Mouse (Mus musculus) forebrain, embryonic 11.5 days (tissue): ENCODE results near the gene Ypel4. TPM values are rescaled to one million over a fixed set of nuclear protein-coding genes. Genes with fewer than 3 reads are reported as not detected.

ENCODE experiments used
- ATAC-seq: fragments of 200-750 bp; cut with Nextera tagmentation; replicated peaks from 2 replicates; pipeline ENCODE4 v1.8.0; 2017; ENCODE audit warnings: moderate TSS enrichment; ENCODE audit not compliant: low FRiP score
- DNase-seq: peaks from one replicate; pipeline ENCODE4 v3.0.0-alpha.2; 2017; ENCODE audit warnings: low spot score
- H3K27ac ChIP-seq: fragments of 300-500 bp; sonication (generic); 2 replicates; pipeline ENCODE4 v1.5.1; 2014; ENCODE audit warnings: low read depth, low read length
- H3K27me3 ChIP-seq: fragments of 300-500 bp; sonication (generic); 2 replicates; pipeline ENCODE4 v1.6.1; 2014; ENCODE audit warnings: mild to moderate bottlenecking, low read length, mixed read lengths; ENCODE audit not compliant: control insufficient read depth, insufficient read depth
- H3K36me3 ChIP-seq: fragments of 300-500 bp; sonication (generic); 2 replicates; pipeline ENCODE4 v1.6.1; 2014; ENCODE audit warnings: mild to moderate bottlenecking, low read length, moderate library complexity, mixed read lengths; ENCODE audit not compliant: control insufficient read depth, insufficient read depth
- H3K4me1 ChIP-seq: fragments of 300-500 bp; sonication (generic); replicated peaks from 2 replicates; pipeline ENCODE4 v1.6.1; 2014; ENCODE audit warnings: low read length, mixed read lengths; ENCODE audit not compliant: control insufficient read depth, insufficient read depth
- H3K4me2 ChIP-seq: fragments of 300-500 bp; sonication (generic); 2 replicates; pipeline ENCODE4 v1.6.1; 2014; ENCODE audit warnings: low read depth, mild to moderate bottlenecking, low read length, moderate library complexity, mixed read lengths; ENCODE audit not compliant: severe bottlenecking
- H3K4me3 ChIP-seq: fragments of 300-500 bp; sonication (generic); 2 replicates; pipeline ENCODE4 v1.5.1; 2014; ENCODE audit warnings: low read depth, low read length
- H3K9ac ChIP-seq: fragments of 300-500 bp; sonication (generic); 2 replicates; pipeline ENCODE4 v1.6.1; 2014; ENCODE audit warnings: low read length
- H3K9me3 ChIP-seq: fragments of 300-500 bp; sonication (generic); 2 replicates; pipeline ENCODE4 v1.6.1; 2016; ENCODE audit warnings: low read length, mixed read lengths; ENCODE audit not compliant: control insufficient read depth
- WGBS: fragments of 180-500 bp; shearing (Covaris S2); extraction: QIAGEN DNeasy Blood & Tissue Kit; methylation state at CpG from one replicate; pipeline ENCODE4 v1.1.7; 2014; 5-methylcytosine and 5-hydroxymethylcytosine counted together
- polyA plus RNA-seq: library from polyadenylated mRNA; unstranded; fragments of >200 nt; fragmentation: Nextera tagmentation; extraction: Ambion mirVana; gene quantifications from 2 replicates; pipeline ENCODE4 v1.2.1, GENCODE M21; 2014

Gene Ypel4
- polyA plus RNA-seq, 1 experiment from 2014 or later, result 13.2 TPM

- Histone ChIP-seq H3K27ac (peak overlapping the region; percentile 59), H3K9ac (peak overlapping the region; percentile 79), H3K9me3 (no peaks in the 10 kb centered on the region), H3K4me3 (peak overlapping the region; percentile 53), H3K27me3 (no peaks in the 10 kb centered on the region), H3K4me1 (peaks cover 50% of the 10 kb centered on the region), H3K36me3 (no peaks in the 10 kb centered on the region), H3K4me2 (peak overlapping the region; percentile 77)
- under 1% methylated on average over 11 of the region's 11 CpGs for WGBS
- DNase-seq (peak; percentile 70), ATAC-seq (peak; percentile 40)
Observed at GRCm38 (mm10) chr2:84734351-84734864, 550 bp downstream of the Ypel4 start.

- H3K36me3 ChIP-seq, result no peaks in the 10 kb centered on the region
- ATAC-seq (no peak), DNase-seq (no peak)
- no peaks in the 10 kb centered on the region for H3K27me3 ChIP-seq
- H3K4me1 ChIP-seq, result peaks cover 50% of the 10 kb centered on the region
- 2% methylated on average over 2 of the region's 2 CpGs for WGBS
- peak overlapping the region; percentile 79 for H3K9ac ChIP-seq
- peak overlapping the region; percentile 53 for H3K4me3 ChIP-seq
- peak overlapping the region; percentile 77 for H3K4me2 ChIP-seq
- no peaks in the 10 kb centered on the region for H3K9me3 ChIP-seq
- H3K27ac ChIP-seq, result peak overlapping the region; percentile 59
Observed at GRCm38 (mm10) chr2:84734919-84735318, 1.1 kb downstream of the Ypel4 start.

- H3K4me3 ChIP-seq, result peak overlapping the region; percentile 53
- ATAC-seq, result no peak
- H3K9ac ChIP-seq, result peak overlapping the region; percentile 79
- no peaks in the 10 kb centered on the region for H3K9me3 ChIP-seq
- peak overlapping the region; percentile 77; the same call in 1 of the 2 replicates for H3K4me2 ChIP-seq
- H3K27me3 ChIP-seq, result no peaks in the 10 kb centered on the region
- 25% methylated on average over 7 of the region's 7 CpGs for WGBS
- no peaks in the 10 kb centered on the region for H3K36me3 ChIP-seq
- H3K27ac ChIP-seq, result 0 out of 2 replicates have a peak overlapping the region, but pooled peaks have one; percentile 59
- H3K4me1 ChIP-seq, result peaks cover 53% of the 10 kb centered on the region
- peak; percentile 57 for DNase-seq
Observed at GRCm38 (mm10) chr2:84735346-84735920, 1.6 kb downstream of the Ypel4 start.

GRCm38 (mm10) chr2:84736312-84737161 lies 2.7 kb downstream of the Ypel4 start:
- Histone ChIP-seq H3K27ac (no peak overlapping the region), H3K4me1 (peaks cover 61% of the 10 kb centered on the region), H3K4me3 (peak overlapping the region; percentile 9; the same call in 1 of the 2 replicates), H3K4me2 (peak overlapping the region; percentile 37; the same call in 1 of the 2 replicates), H3K9me3 (no peaks in the 10 kb centered on the region), H3K36me3 (no peaks in the 10 kb centered on the region), H3K27me3 (no peaks in the 10 kb centered on the region), H3K9ac (peak overlapping the region; percentile 79)
- ATAC-seq, result no peak
- peak; percentile 75 for DNase-seq
- 6% methylated on average over 27 of the region's 27 CpGs for WGBS

GRCm38 (mm10) chr2:84737451-84737925 lies 3.6 kb downstream of the Ypel4 start:
- Histone ChIP-seq H3K27me3 (no peaks in the 10 kb centered on the region), H3K4me1 (peaks cover 63% of the 10 kb centered on the region), H3K4me2 (peak overlapping the region; percentile 37; the same call in 1 of the 2 replicates), H3K4me3 (peak overlapping the region; percentile 1; the same call in 1 of the 2 replicates), H3K9ac (peak overlapping the region; percentile 46), H3K9me3 (no peaks in the 10 kb centered on the region), H3K27ac (peak overlapping the region; percentile 71), H3K36me3 (no peaks in the 10 kb centered on the region)
- ATAC-seq (peak; percentile 16), DNase-seq (peak; percentile 79)
- 3% methylated on average over 8 of the region's 8 CpGs for WGBS

GRCm38 (mm10) chr2:84738271-84738911 lies 4.5 kb downstream of the Ypel4 start:
- peaks cover 61% of the 10 kb centered on the region for H3K4me1 ChIP-seq
- peak overlapping the region; percentile 42 for H3K4me2 ChIP-seq
- ATAC-seq (no peak), DNase-seq (peak; percentile 76)
- 3% methylated on average over 12 of the region's 12 CpGs for WGBS
- no peaks in the 10 kb centered on the region for H3K36me3 ChIP-seq
- H3K27me3 ChIP-seq, result no peaks in the 10 kb centered on the region
- peak overlapping the region; percentile 71 for H3K27ac ChIP-seq
- peak overlapping the region; percentile 52 for H3K9ac ChIP-seq
- H3K4me3 ChIP-seq, result 0 out of 2 replicates have a peak overlapping the region, but pooled peaks have one; percentile 0
- no peaks in the 10 kb centered on the region for H3K9me3 ChIP-seq

GRCm38 (mm10) chr2:84740608-84741333 lies 6.9 kb downstream of the Ypel4 start:
- peak; percentile 55 for DNase-seq
- H3K4me1 ChIP-seq, result peaks cover 47% of the 10 kb centered on the region
- peak overlapping the region; percentile 87 for H3K4me3 ChIP-seq
- ATAC-seq, result no peak
- peak overlapping the region; percentile 99; the same call in 1 of the 2 replicates for H3K9ac ChIP-seq
- H3K9me3 ChIP-seq, result no peaks in the 10 kb centered on the region
- H3K27me3 ChIP-seq, result no peaks in the 10 kb centered on the region
- peak overlapping the region; percentile 60 for H3K27ac ChIP-seq
- no peaks in the 10 kb centered on the region for H3K36me3 ChIP-seq
- WGBS, result 68% methylated on average over 15 of the region's 15 CpGs
- peak overlapping the region; percentile 81 for H3K4me2 ChIP-seq
